Mouse (Mus musculus) WW6 (cell line): ENCODE results near the gene Olfr59.

Experiments used
- DNase-seq: peaks from one replicate; pipeline ENCODE4 v3.0.0-alpha.2; 2013; ENCODE audit warnings: low read depth, low spot score

Olfr59 gene

GRCm38 (mm10) chr11:74283436-74283835 is at the start of gene Olfr59:
Gene Olfr59 (plus strand): TSS chr11:74283736.
- DNase-seq: no peak

- no peak for DNase-seq
Observed at GRCm38 (mm10) chr11:74241201-74241600, 42.3 kb upstream of the Olfr59 start.

GRCm38 (mm10) chr11:74259508-74259907 is 24.0 kb upstream of the Olfr59 start, which contains the start of gene Olfr406:
Gene Olfr406 (plus strand): TSS chr11:74259808.
- DNase-seq: no peak

- DNase-seq: no peak
Observed at GRCm38 (mm10) chr11:74287256-74287655, 3.7 kb downstream of the Olfr59 start.

GRCm38 (mm10) chr11:74326044-74326443 is 42.5 kb downstream of the Olfr59 start:
- no peak for DNase-seq

- no peak for DNase-seq
Observed at GRCm38 (mm10) chr11:74328781-74329180, 45.2 kb downstream of the Olfr59 start.

- DNase-seq: no peak
Observed at GRCm38 (mm10) chr11:74337931-74338330, 54.4 kb downstream of the Olfr59 start, which contains the start of gene Olfr410. Gene Olfr410 (minus strand): TSS chr11:74338031.
